Mouse (Mus musculus): ENCODE results near the gene Olfr315.
"Not testable (repeated sequence)": the region's sequence is repeated elsewhere in the genome, so short reads cannot be mapped to it uniquely, and the experiment has no call there.

Gene Olfr315

GRCm38 (mm10) chr11:58772888-58773287 is at the start of gene Olfr315:
Olfr315 (plus strand) TSS chr11:58773188.
- DNase-seq (ENCODE audit: low spot score in 2 of 2): no peak

GRCm38 (mm10) chr11:58723914-58724313 is 49.1 kb upstream of the Olfr315 start, which contains the start of gene Olfr318:
Olfr318 (minus strand) TSS chr11:58724014.
- DNase-seq (ENCODE audit: low spot score in 2 of 2): no peak

GRCm38 (mm10) chr11:58727896-58728650 is 44.9 kb upstream of the Olfr315 start:
- not testable (repeated sequence) for DNase-seq (ENCODE audit: low spot score in 2 of 2)

GRCm38 (mm10) chr11:58733372-58733771 is 39.6 kb upstream of the Olfr315 start:
- DNase-seq (ENCODE audit: low spot score in 2 of 2): no peak

- no peak for DNase-seq (ENCODE audit: low spot score in 2 of 2)
Observed at GRCm38 (mm10) chr11:58738792-58739262, 34.2 kb upstream of the Olfr315 start, which contains the start of gene Olfr317. Olfr317 (minus strand) TSS chr11:58739212.

GRCm38 (mm10) chr11:58751096-58751495 is 21.9 kb upstream of the Olfr315 start:
- DNase-seq (ENCODE audit: low spot score in 2 of 2): not testable (repeated sequence)

- DNase-seq (ENCODE audit: low spot score in 2 of 2): no peak
Observed at GRCm38 (mm10) chr11:58752434-58752833, 20.6 kb upstream of the Olfr315 start, which contains the start of gene Olfr316. Olfr316 (plus strand) TSS chr11:58752734.

GRCm38 (mm10) chr11:58782480-58783089 is 9.6 kb downstream of the Olfr315 start, which contains the start of gene Olfr314:
Olfr314 (plus strand) TSS chr11:58782952.
- DNase-seq (ENCODE audit: low spot score in 2 of 2): no peak

- no peak for DNase-seq (ENCODE audit: low spot score in 2 of 2)
Observed at GRCm38 (mm10) chr11:58784182-58784581, 11.2 kb downstream of the Olfr315 start.

- no peak for DNase-seq (ENCODE audit: low spot score in 2 of 2)
Observed at GRCm38 (mm10) chr11:58787651-58788050, 14.7 kb downstream of the Olfr315 start.

GRCm38 (mm10) chr11:58788346-58788745 is 15.4 kb downstream of the Olfr315 start:
- no peak for DNase-seq (ENCODE audit: low spot score in 2 of 2)

- no peak for DNase-seq (ENCODE audit: low spot score in 2 of 2)
Observed at GRCm38 (mm10) chr11:58789532-58789931, 16.5 kb downstream of the Olfr315 start.

- no peak for DNase-seq (ENCODE audit: low spot score in 2 of 2)
Observed at GRCm38 (mm10) chr11:58790053-58790452, 17.1 kb downstream of the Olfr315 start.

GRCm38 (mm10) chr11:58790646-58791045 is 17.7 kb downstream of the Olfr315 start:
- DNase-seq (ENCODE audit: low spot score in 2 of 2): no peak

GRCm38 (mm10) chr11:58795856-58796255 is 22.9 kb downstream of the Olfr315 start:
- DNase-seq (ENCODE audit: low spot score in 2 of 2): no peak

GRCm38 (mm10) chr11:58796850-58797249 is 23.9 kb downstream of the Olfr315 start:
- DNase-seq (ENCODE audit: low spot score in 2 of 2): no peak

GRCm38 (mm10) chr11:58799747-58800146 is 26.8 kb downstream of the Olfr315 start:
- no peak for DNase-seq (ENCODE audit: low spot score in 2 of 2)

- DNase-seq (ENCODE audit: low spot score in 2 of 2): no peak
Observed at GRCm38 (mm10) chr11:58801558-58802228, 28.7 kb downstream of the Olfr315 start, which contains the start of gene Fam183b. Fam183b (minus strand) TSS chr11:58801960.

- DNase-seq (ENCODE audit: low spot score in 2 of 2): no peak
Observed at GRCm38 (mm10) chr11:58803871-58804270, 30.9 kb downstream of the Olfr315 start.

- no peak for DNase-seq (ENCODE audit: low spot score in 2 of 2)
Observed at GRCm38 (mm10) chr11:58804393-58804792, 31.4 kb downstream of the Olfr315 start.

GRCm38 (mm10) chr11:58812001-58812400 is 39.0 kb downstream of the Olfr315 start:
- no peak for DNase-seq (ENCODE audit: low spot score in 2 of 2)

GRCm38 (mm10) chr11:58814700-58815099 is 41.7 kb downstream of the Olfr315 start, which contains the start of gene Olfr313:
Olfr313 (plus strand) TSS chr11:58815000.
- DNase-seq (ENCODE audit: low spot score in 2 of 2): not testable (repeated sequence)
